Mouse (Mus musculus) intestine, embryonic 16.5 days (tissue): ENCODE data around the gene Lmbrd2. TPM values are rescaled to one million over a fixed set of nuclear protein-coding genes. Genes with fewer than 3 reads are reported as not detected.
"Not testable (repeated sequence)": the region's sequence is repeated elsewhere in the genome, so short reads cannot be mapped to it uniquely, and the experiment has no call there.

ENCODE experiments used
- ATAC-seq: fragments of 200-750 bp; cut with Nextera tagmentation; 2 replicates; pipeline ENCODE4 v1.8.0; 2017; ENCODE audit warnings: moderate TSS enrichment, moderate library complexity
- H3K27ac ChIP-seq: fragments of 300-500 bp; sonication (generic); 2 replicates; pipeline ENCODE4 v1.5.1; 2014; ENCODE audit warnings: mild to moderate bottlenecking, low read length
- H3K27me3 ChIP-seq: fragments of 300-500 bp; sonication (generic); replicated peaks from 2 replicates; pipeline ENCODE4 v1.6.1; 2014; ENCODE audit warnings: low read length, control low read depth, mixed read lengths; ENCODE audit not compliant: control insufficient read depth, insufficient read depth
- H3K36me3 ChIP-seq: fragments of 300-500 bp; sonication (generic); 2 replicates; pipeline ENCODE4 v1.6.1; 2014; ENCODE audit warnings: low read length, control low read depth; ENCODE audit not compliant: control insufficient read depth, insufficient read depth
- H3K4me1 ChIP-seq: fragments of 300-500 bp; sonication (generic); 2 replicates; pipeline ENCODE4 v1.6.1; 2014; ENCODE audit warnings: low read length, control low read depth, mixed read lengths; ENCODE audit not compliant: control insufficient read depth, insufficient read depth
- H3K4me2 ChIP-seq: fragments of 300-500 bp; sonication (generic); 2 replicates; pipeline ENCODE4 v1.6.1; 2014; ENCODE audit warnings: low read depth, low read length, control low read depth
- H3K4me3 ChIP-seq: fragments of 300-500 bp; sonication (generic); 2 replicates; pipeline ENCODE4 v1.5.1; 2014; ENCODE audit warnings: mild to moderate bottlenecking, low read length
- H3K9ac ChIP-seq: fragments of 300-500 bp; sonication (generic); 2 replicates; pipeline ENCODE4 v1.6.1; 2014; ENCODE audit warnings: low read depth, low read length
- H3K9me3 ChIP-seq: fragments of 300-500 bp; sonication (generic); 2 replicates; pipeline ENCODE4 v1.6.1; 2016; ENCODE audit warnings: low read length, control low read depth; ENCODE audit not compliant: control insufficient read depth
- WGBS: fragments of 180-500 bp; shearing (Covaris S2); extraction: QIAGEN DNeasy Blood & Tissue Kit; methylation state at CpG from one replicate; pipeline ENCODE4 v1.1.7; 2014; 5-methylcytosine and 5-hydroxymethylcytosine counted together
- polyA plus RNA-seq: library from polyadenylated mRNA; unstranded; fragments of >200 nt; fragmentation: Nextera tagmentation; extraction: Ambion mirVana; gene quantifications from 2 replicates; pipeline ENCODE4 v1.2.1, GENCODE M21; 2015

The Lmbrd2 gene
- polyA plus RNA-seq, 1 experiment from 2014 or later, result 3.1 TPM

- ATAC-seq, H3K36me3 ChIP-seq, H3K27me3 ChIP-seq, H3K27ac ChIP-seq, H3K4me3 ChIP-seq, H3K9me3 ChIP-seq, H3K4me2 ChIP-seq, H3K4me1 ChIP-seq, H3K9ac ChIP-seq: not testable (repeated sequence)
- WGBS, result 72% methylated on average over 4 of the region's 4 CpGs
Measured at GRCm38 (mm10) chr15:9230917-9231316, 90.6 kb downstream of the Lmbrd2 start.

DNA sequence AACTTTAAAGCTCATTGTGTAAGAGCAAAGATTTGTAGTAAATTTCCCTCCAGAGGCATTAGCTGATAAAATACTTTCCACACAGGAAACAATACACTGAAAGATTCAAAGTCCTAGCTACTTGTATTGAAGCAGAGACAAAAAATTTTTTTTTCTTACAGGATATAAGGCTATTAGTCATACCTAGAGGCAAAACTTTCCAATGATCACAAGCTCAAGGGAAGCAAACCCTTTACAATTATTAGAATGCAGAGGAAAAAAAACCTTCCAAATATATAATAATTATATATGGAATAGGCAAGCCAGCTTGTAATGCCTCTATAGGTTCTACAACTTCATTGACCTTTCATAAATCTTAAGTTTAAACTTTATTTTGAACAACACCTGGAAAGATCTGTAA is 106.0 kb downstream of the Lmbrd2 start:
- H3K4me2 ChIP-seq, result no peak overlapping the region
- no peak overlapping the region for H3K27ac ChIP-seq
- no peak overlapping the region for H3K9ac ChIP-seq
- H3K4me1 ChIP-seq, result no peaks in the 10 kb centered on the region
- ATAC-seq, result no peak
- H3K36me3 ChIP-seq, result no peaks in the 10 kb centered on the region
- H3K9me3 ChIP-seq, result no peaks in the 10 kb centered on the region
- no peak overlapping the region for H3K4me3 ChIP-seq
- no peaks in the 10 kb centered on the region for H3K27me3 ChIP-seq

Other genes with a start within 250 kb of the Lmbrd2 start
- gene Ranbp3l, start 172.6 kb upstream of the Lmbrd2 start, polyA plus RNA-seq, result 0.12 and 0.31 TPM in 2 replicates
- 19.7 and 44.7 TPM in 2 replicates for gene Nadk2, start 69.3 kb upstream of the Lmbrd2 start, polyA plus RNA-seq
- gene Skp2, start 14.9 kb downstream of the Lmbrd2 start, polyA plus RNA-seq, result 43.5 and 47.8 TPM in 2 replicates
- not detected in 2 replicates for gene Ugt3a1, start 136.3 kb downstream of the Lmbrd2 start, polyA plus RNA-seq
- 0.09 TPM in 1 of 2 replicates, not detected in the other for gene Ugt3a2, start 195.0 kb downstream of the Lmbrd2 start, polyA plus RNA-seq